Mouse (Mus musculus) midbrain, embryonic 14.5 days (tissue): ENCODE data around the gene Kndc1. TPM values are rescaled to one million over a fixed set of nuclear protein-coding genes. Genes with fewer than 3 reads are reported as not detected.

ENCODE experiments used
- microRNA counts: library from miRNA; unstranded; fragments of <30 nt; microRNA quantifications from one replicate; lab custom pipeline; 2016
- microRNA-seq: library from miRNA; unstranded; fragments of <30 nt; microRNA quantifications from one replicate; pipeline ENCODE4, GENCODE M21; 2016
- polyA plus RNA-seq: library from polyadenylated mRNA; unstranded; fragments of >200 nt; fragmentation: Nextera tagmentation; extraction: Ambion mirVana; gene quantifications from 2 replicates; pipeline ENCODE4 v1.2.1, GENCODE M21; 2014

Kndc1 gene
- polyA plus RNA-seq, 1 experiment from 2014 or later = 20.6 TPM

MicroRNAs encoded within 50 kb of the gene (microRNA counts, 519-probe panel; counts per million panel counts)
- not detected for microRNA mmu-miR-202-3p (lab: Ali Mortazavi, UCI)
- not detected for microRNA mmu-miR-202-5p (lab: Ali Mortazavi, UCI)

Small RNAs within 50 kb of the gene (microRNA-seq; reads per million reads assigned to microRNA genes)
- not detected for gene Mir202
- 1.0 reads per million for gene Mir7062
- not detected for gene mmu-mir-7686

Other genes with a start within 250 kb of the Kndc1 start
- gene Cfap46, start 210.9 kb upstream of the Kndc1 start, polyA plus RNA-seq = 2.3 and 2.5 TPM in 2 replicates
- 16.5 and 24.2 TPM in 2 replicates for gene Adgra1, start 60.5 kb upstream of the Kndc1 start, polyA plus RNA-seq
- not detected in 2 replicates for gene Utf1, start 49.1 kb downstream of the Kndc1 start, polyA plus RNA-seq
- 0.74 and 0.76 TPM in 2 replicates for gene 6430531B16Rik, start 84.1 kb downstream of the Kndc1 start, polyA plus RNA-seq
- 2.8 and 3.6 TPM in 2 replicates for gene Adam8, start 97.9 kb downstream of the Kndc1 start, polyA plus RNA-seq
- gene Zfp511, start 141.7 kb downstream of the Kndc1 start, polyA plus RNA-seq = 51.5 and 55.9 TPM in 2 replicates
- gene Tubgcp2, start 142.0 kb downstream of the Kndc1 start, polyA plus RNA-seq = 58.6 and 64.7 TPM in 2 replicates
- gene Msx3, start 154.4 kb downstream of the Kndc1 start, polyA plus RNA-seq = 5.1 and 5.8 TPM in 2 replicates
- gene Caly, start 187.9 kb downstream of the Kndc1 start, polyA plus RNA-seq = 184 and 275 TPM in 2 replicates
- gene Prap1, start 198.7 kb downstream of the Kndc1 start, polyA plus RNA-seq = not detected in 2 replicates
- gene Fuom, start 207.7 kb downstream of the Kndc1 start, polyA plus RNA-seq = 23.9 and 30.8 TPM in 2 replicates
- 5.5 and 6.7 TPM in 2 replicates for gene Paox, start 221.1 kb downstream of the Kndc1 start, polyA plus RNA-seq
- gene Echs1, start 221.8 kb downstream of the Kndc1 start, polyA plus RNA-seq = 129 TPM in 2 replicates
- 30.0 and 34.7 TPM in 2 replicates for gene Mtg1, start 242.9 kb downstream of the Kndc1 start, polyA plus RNA-seq